Mouse (Mus musculus) midbrain, embryonic 12.5 days (tissue): ENCODE results near the gene Vasn. TPM values are rescaled to one million over a fixed set of nuclear protein-coding genes. Genes with fewer than 3 reads are reported as not detected.

Experiments used
- ATAC-seq: fragments of 200-750 bp; cut with Nextera tagmentation; 2 replicates; pipeline ENCODE4 v1.8.0; 2017; ENCODE audit warnings: low read depth, moderate TSS enrichment, moderate library complexity; ENCODE audit not compliant: low FRiP score
- H3K27ac ChIP-seq: fragments of 300-500 bp; sonication (generic); replicated peaks from 2 replicates; pipeline ENCODE4 v1.5.1; 2016; ENCODE audit warnings: mild to moderate bottlenecking
- H3K27me3 ChIP-seq: fragments of 300-500 bp; sonication (generic); 2 replicates; pipeline ENCODE4 v1.6.1; 2016; ENCODE audit warnings: mild to moderate bottlenecking
- H3K36me3 ChIP-seq: fragments of 300-500 bp; sonication (generic); 2 replicates; pipeline ENCODE4 v1.6.1; 2016
- H3K4me1 ChIP-seq: fragments of 300-500 bp; sonication (generic); 2 replicates; pipeline ENCODE4 v1.6.1; 2016
- H3K4me2 ChIP-seq: fragments of 300-500 bp; sonication (generic); replicated peaks from 2 replicates; pipeline ENCODE4 v1.6.1; 2016; ENCODE audit warnings: mild to moderate bottlenecking, moderate library complexity
- H3K4me3 ChIP-seq: fragments of 300-500 bp; sonication (generic); 2 replicates; pipeline ENCODE4 v1.5.1; 2016; ENCODE audit warnings: mild to moderate bottlenecking
- H3K9ac ChIP-seq: fragments of 300-500 bp; sonication (generic); replicated peaks from 2 replicates; pipeline ENCODE4 v1.6.1; 2016; ENCODE audit warnings: mild to moderate bottlenecking, moderate library complexity
- H3K9me3 ChIP-seq: fragments of 300-500 bp; sonication (generic); 2 replicates; pipeline ENCODE4 v1.6.1; 2016; ENCODE audit warnings: mild to moderate bottlenecking
- WGBS: fragments of 180-500 bp; shearing (Covaris S2); methylation state at CpG from one replicate; pipeline ENCODE4 v1.1.7; 2016; 5-methylcytosine and 5-hydroxymethylcytosine counted together
- polyA plus RNA-seq: library from polyadenylated mRNA; unstranded; fragments of >200 nt; fragmentation: Nextera tagmentation; extraction: Ambion mirVana; gene quantifications from 2 replicates; pipeline ENCODE4 v1.2.1, GENCODE M21; 2016

Gene Vasn
- polyA plus RNA-seq, 1 experiment from 2014 or later = 11.1 TPM

GRCm38 (mm10) chr16:4632050-4632449, 7.7 kb upstream of the Vasn start:
- H3K4me3 ChIP-seq = no peak overlapping the region
- H3K36me3 ChIP-seq = peaks cover 18% of the 10 kb centered on the region; the same call in 1 of the 2 replicates
- no peaks in the 10 kb centered on the region for H3K27me3 ChIP-seq
- no peak for ATAC-seq
- 51% methylated on average over 7 of the region's 7 CpGs for WGBS
- no peaks in the 10 kb centered on the region for H3K9me3 ChIP-seq
- no peak overlapping the region for H3K9ac ChIP-seq
- no peak overlapping the region for H3K4me2 ChIP-seq
- no peaks in the 10 kb centered on the region for H3K4me1 ChIP-seq
- no peak overlapping the region for H3K27ac ChIP-seq

GRCm38 (mm10) chr16:4633661-4634060, 6.1 kb upstream of the Vasn start:
- Histone ChIP-seq H3K9ac (no peak overlapping the region), H3K36me3 (0 out of 2 replicates have a peak, but pooled peaks cover 8% of the 10 kb centered on the region), H3K9me3 (no peaks in the 10 kb centered on the region), H3K4me3 (no peak overlapping the region), H3K4me1 (no peaks in the 10 kb centered on the region), H3K4me2 (no peak overlapping the region), H3K27me3 (no peaks in the 10 kb centered on the region), H3K27ac (no peak overlapping the region)
- ATAC-seq = no peak
- 94% methylated on average over 3 of the region's 3 CpGs for WGBS

- Histone ChIP-seq H3K9me3 (no peaks in the 10 kb centered on the region), H3K27me3 (no peaks in the 10 kb centered on the region), H3K36me3 (0 out of 2 replicates have a peak, but pooled peaks cover 8% of the 10 kb centered on the region), H3K27ac (no peak overlapping the region), H3K9ac (no peak overlapping the region), H3K4me2 (no peak overlapping the region), H3K4me3 (no peak overlapping the region), H3K4me1 (0 out of 2 replicates have a peak, but pooled peaks cover 5% of the 10 kb centered on the region)
- no peak for ATAC-seq
- WGBS = 83% methylated on average over 9 of the region's 9 CpGs
These were observed 5.1 kb upstream of the Vasn start for GRCm38 (mm10) chr16:4634681-4635080.

- no peak overlapping the region for H3K27ac ChIP-seq
- H3K4me1 ChIP-seq = peaks cover 14% of the 10 kb centered on the region
- ATAC-seq = no peak
- H3K4me3 ChIP-seq = no peak overlapping the region
- WGBS = 71% methylated on average over 4 of the region's 4 CpGs
- H3K9ac ChIP-seq = no peak overlapping the region
- no peak overlapping the region for H3K4me2 ChIP-seq
- H3K36me3 ChIP-seq = 0 out of 2 replicates have a peak, but pooled peaks cover 8% of the 10 kb centered on the region
- H3K9me3 ChIP-seq = no peaks in the 10 kb centered on the region
- H3K27me3 ChIP-seq = no peaks in the 10 kb centered on the region
These were observed 4.0 kb upstream of the Vasn start for GRCm38 (mm10) chr16:4635760-4636159.

DNA sequence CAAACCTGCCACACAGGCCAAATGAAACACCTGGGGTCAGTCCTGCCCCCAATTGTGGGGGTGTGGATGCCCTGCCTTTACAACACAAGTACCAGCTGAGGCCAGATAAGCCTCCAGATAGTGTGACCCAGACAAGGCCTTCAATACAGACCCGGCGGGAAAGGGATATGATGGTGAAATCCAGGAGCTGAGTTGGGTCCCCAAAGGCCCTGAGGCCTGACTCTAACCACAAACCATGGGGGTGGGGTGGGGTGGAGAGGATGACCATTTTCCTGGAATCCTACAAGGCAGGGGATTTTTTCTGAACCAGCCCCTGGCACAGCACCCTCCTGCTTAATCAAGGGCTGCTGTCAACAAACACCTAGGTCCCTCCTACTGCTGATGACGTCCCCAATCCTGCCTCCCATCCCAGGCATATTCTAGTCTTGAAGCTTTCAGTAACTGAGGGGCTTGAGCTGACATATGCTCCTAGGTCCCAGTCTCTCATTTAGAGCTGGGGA, 800 bp upstream of the Vasn start:
- no peak overlapping the region for H3K9ac ChIP-seq
- H3K4me3 ChIP-seq = no peak overlapping the region
- no peaks in the 10 kb centered on the region for H3K36me3 ChIP-seq
- no peak overlapping the region for H3K27ac ChIP-seq
- WGBS = 85% methylated on average over 3 of the region's 3 CpGs
- peaks cover 44% of the 10 kb centered on the region for H3K4me1 ChIP-seq
- no peak for ATAC-seq
- H3K9me3 ChIP-seq = no peaks in the 10 kb centered on the region
- H3K4me2 ChIP-seq = no peak overlapping the region
- no peaks in the 10 kb centered on the region for H3K27me3 ChIP-seq

DNA sequence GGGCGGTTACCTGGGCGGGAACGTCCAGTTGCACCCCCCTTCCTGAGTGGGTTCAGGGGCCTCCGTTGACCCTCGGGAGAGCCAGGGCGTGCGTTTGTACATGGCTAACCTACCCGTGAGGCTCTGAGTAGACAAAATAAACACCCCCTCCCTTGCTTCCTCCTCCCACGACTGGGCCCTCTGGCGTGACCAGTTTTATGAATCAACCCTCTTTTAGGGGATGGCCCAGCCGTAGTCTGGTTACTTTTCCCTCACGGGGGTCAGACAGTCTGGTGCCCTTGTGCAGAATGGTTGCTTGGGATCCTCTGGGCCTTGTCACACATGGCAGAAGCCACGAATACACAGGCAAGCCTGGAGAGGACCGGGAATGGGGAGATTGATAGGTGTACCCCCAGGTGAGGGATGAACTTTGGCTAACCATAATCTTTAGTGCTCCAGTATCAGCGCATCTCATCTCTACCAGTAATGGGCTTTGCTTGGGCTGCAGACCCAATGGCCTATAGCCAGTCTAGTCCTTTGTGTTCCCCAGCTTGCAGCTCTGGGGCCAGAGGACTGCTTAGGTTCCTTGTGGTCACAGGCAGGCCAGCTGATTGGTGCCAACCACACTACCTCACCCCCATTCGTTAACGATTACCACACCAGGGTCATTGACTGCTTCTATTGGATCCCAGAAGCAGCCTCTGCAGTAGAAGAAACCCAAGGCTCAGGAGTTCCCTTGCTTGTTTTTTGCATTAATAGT, 695 bp downstream of the Vasn start:
- peak overlapping the region; percentile 56; the same call in 1 of the 2 replicates for H3K27ac ChIP-seq
- no peaks in the 10 kb centered on the region for H3K27me3 ChIP-seq
- WGBS = 11% methylated on average over 17 of the region's 17 CpGs
- peak overlapping the region; percentile 62 for H3K9ac ChIP-seq
- peak overlapping the region; percentile 88 for H3K4me2 ChIP-seq
- H3K9me3 ChIP-seq = no peaks in the 10 kb centered on the region
- H3K4me3 ChIP-seq = peak overlapping the region; percentile 61
- no peak; the same call in 1 of the 2 replicates for ATAC-seq
- no peaks in the 10 kb centered on the region for H3K36me3 ChIP-seq
- peaks cover 44% of the 10 kb centered on the region for H3K4me1 ChIP-seq

DNA sequence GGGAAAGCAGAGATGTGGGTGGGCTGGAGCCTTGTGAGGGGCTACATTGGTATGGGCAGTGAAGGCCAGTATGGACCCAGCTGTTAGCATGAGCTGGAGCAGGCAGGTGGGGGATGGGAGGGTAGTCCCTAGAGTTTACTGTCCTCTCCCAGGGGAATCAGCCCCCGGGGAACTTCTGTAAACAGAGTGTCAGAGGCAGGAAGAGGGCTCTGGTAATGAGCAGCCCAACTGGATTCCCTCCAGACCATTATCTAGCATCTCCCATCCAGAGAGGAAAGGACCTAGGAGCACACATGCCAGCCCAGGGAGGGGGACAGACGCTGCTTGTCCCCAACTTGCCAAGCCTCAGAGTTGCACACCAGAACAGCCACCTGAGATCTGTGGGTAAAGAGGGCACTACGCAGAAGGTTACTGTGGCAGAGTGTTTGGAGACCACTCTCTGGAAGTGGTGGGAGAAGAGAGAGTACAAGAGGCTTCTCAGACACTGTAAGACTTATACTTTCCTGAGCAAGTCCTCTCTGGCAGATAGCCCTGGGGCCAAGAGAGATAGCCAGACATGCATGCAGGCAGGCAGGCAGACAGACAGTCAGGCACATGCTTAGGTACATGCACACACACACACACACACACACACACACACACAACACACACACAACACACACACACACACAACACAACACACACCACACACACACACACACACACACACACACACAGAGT, 1.5 kb downstream of the Vasn start:
- Histone ChIP-seq H3K27ac (peak overlapping the region; percentile 15; the same call in 1 of the 2 replicates), H3K4me2 (peak overlapping the region; percentile 88), H3K4me1 (peaks cover 44% of the 10 kb centered on the region), H3K27me3 (no peaks in the 10 kb centered on the region), H3K9me3 (no peaks in the 10 kb centered on the region), H3K36me3 (no peaks in the 10 kb centered on the region), H3K9ac (no peak overlapping the region), H3K4me3 (peak overlapping the region; percentile 61)
- ATAC-seq = no peak
- 64% methylated on average over 3 of the region's 3 CpGs for WGBS

DNA sequence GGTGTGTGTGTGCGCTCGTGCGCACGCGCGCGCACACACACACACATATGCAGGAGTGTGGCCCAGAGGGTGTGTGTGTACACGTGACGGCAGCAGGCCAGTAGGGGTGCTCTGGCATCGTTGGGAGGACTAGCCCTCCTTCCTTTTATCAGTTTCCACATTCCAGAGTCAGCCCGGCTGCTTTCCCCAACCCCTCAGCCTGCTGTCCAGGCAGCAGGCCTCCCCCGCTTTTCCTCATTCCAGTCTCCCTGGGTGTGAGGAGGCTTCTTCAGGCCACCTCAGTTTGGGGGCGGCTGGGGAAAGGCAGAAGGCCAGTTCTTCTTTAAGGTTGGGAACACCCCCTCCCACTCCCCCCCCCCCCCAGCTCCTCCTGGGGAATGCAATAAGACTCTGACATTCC, 2.4 kb downstream of the Vasn start:
- H3K36me3 ChIP-seq = no peaks in the 10 kb centered on the region
- H3K4me1 ChIP-seq = peaks cover 44% of the 10 kb centered on the region
- WGBS = 42% methylated on average over 13 of the region's 13 CpGs
- no peaks in the 10 kb centered on the region for H3K27me3 ChIP-seq
- H3K4me2 ChIP-seq = peak overlapping the region; percentile 15; the same call in 1 of the 2 replicates
- peak overlapping the region; percentile 7; the same call in 1 of the 2 replicates for H3K27ac ChIP-seq
- H3K9ac ChIP-seq = no peak overlapping the region
- H3K9me3 ChIP-seq = no peaks in the 10 kb centered on the region
- H3K4me3 ChIP-seq = no peak overlapping the region
- no peak for ATAC-seq

DNA sequence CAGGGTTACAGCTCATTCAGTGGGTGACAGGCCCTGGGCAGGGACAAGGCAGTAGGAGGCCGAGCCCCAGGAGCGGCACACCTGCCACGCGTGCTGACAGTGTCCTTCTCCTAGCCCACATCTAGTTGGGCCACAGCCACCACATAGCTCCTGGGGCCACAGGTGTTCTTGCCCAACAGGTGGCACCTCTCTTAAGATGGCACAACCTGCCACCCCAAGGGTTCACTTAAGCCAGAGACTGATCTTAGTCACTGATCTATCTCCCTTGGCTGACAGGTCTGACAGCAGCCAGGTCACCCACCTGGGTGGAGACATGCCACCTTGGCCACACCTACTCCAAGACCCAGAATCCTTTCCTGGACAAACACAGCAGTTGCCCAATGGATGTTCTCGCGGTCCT, 3.2 kb downstream of the Vasn start:
- H3K27ac ChIP-seq = 0 out of 2 replicates have a peak overlapping the region, but pooled peaks have one; percentile 7
- no peaks in the 10 kb centered on the region for H3K27me3 ChIP-seq
- no peak overlapping the region for H3K4me3 ChIP-seq
- H3K9me3 ChIP-seq = no peaks in the 10 kb centered on the region
- H3K4me2 ChIP-seq = 0 out of 2 replicates have a peak overlapping the region, but pooled peaks have one; percentile 15
- H3K36me3 ChIP-seq = no peaks in the 10 kb centered on the region
- WGBS = 87% methylated on average over 6 of the region's 6 CpGs
- no peak for ATAC-seq
- H3K4me1 ChIP-seq = peaks cover 44% of the 10 kb centered on the region
- no peak overlapping the region for H3K9ac ChIP-seq

- 65% methylated on average over 11 of the region's 11 CpGs for WGBS
- H3K36me3 ChIP-seq = 0 out of 2 replicates have a peak, but pooled peaks cover 5% of the 10 kb centered on the region
- H3K4me2 ChIP-seq = no peak overlapping the region
- H3K9ac ChIP-seq = no peak overlapping the region
- no peaks in the 10 kb centered on the region for H3K27me3 ChIP-seq
- no peak overlapping the region for H3K27ac ChIP-seq
- no peak for ATAC-seq
- H3K4me1 ChIP-seq = peaks cover 44% of the 10 kb centered on the region
- no peaks in the 10 kb centered on the region for H3K9me3 ChIP-seq
- H3K4me3 ChIP-seq = no peak overlapping the region
These were observed 4.1 kb downstream of the Vasn start for GRCm38 (mm10) chr16:4643670-4644419.

DNA sequence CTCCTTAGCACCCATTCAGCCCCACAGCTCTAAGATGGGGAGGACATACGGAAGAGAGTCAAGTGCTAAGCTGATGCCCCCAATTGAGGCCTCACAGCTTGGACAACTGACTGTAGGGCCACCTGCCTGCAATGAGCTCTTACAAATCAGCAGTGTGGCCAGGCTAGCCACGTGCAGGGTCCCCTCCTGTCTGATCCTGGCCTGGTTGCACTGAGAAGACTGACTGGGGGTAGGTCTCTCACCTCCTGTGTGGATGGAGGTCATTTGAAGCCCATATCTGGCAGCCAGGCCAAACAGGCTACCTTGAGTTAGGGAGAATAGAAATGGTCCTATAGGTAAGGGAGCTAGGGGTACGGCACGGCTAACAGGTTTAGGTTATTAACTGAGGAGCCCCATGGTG, 6.1 kb downstream of the Vasn start:
- H3K36me3 ChIP-seq = peaks cover 16% of the 10 kb centered on the region
- no peak overlapping the region for H3K9ac ChIP-seq
- H3K4me3 ChIP-seq = no peak overlapping the region
- no peaks in the 10 kb centered on the region for H3K27me3 ChIP-seq
- H3K4me2 ChIP-seq = no peak overlapping the region
- no peaks in the 10 kb centered on the region for H3K9me3 ChIP-seq
- H3K27ac ChIP-seq = no peak overlapping the region
- H3K4me1 ChIP-seq = peaks cover 29% of the 10 kb centered on the region
- ATAC-seq = no peak
- WGBS = 75% methylated on average over 4 of the region's 4 CpGs
